Mouse (Mus musculus) CH12.LX (cell line): ENCODE results near the gene Nxpe3. TPM values are rescaled to one million over a fixed set of nuclear protein-coding genes. Genes with fewer than 3 reads are reported as not detected.

Experiments used
- DNase-seq: peaks from one replicate; pipeline ENCODE4 v3.0.0-alpha.2; 2013; ENCODE audit errors: extremely low read depth
- H3K27ac ChIP-seq: 2 replicates; pipeline ENCODE4 v1.5.1; 2012; ENCODE audit warnings: low read depth, mild to moderate bottlenecking, control low read depth, moderate library complexity; ENCODE audit not compliant: insufficient read depth
- H3K27me3 ChIP-seq: replicated peaks from 2 replicates; pipeline ENCODE3; 2012; ENCODE audit warnings: inconsistent platforms
- H3K36me3 ChIP-seq, 2 experiments: replicated peaks in 1 of 2; 2 replicates each; pipeline versions ENCODE3 to v1.6.1; 2012; ENCODE audit warnings: inconsistent platforms in 1 of 2, low read length in 1 of 2, mild to moderate bottlenecking in 1 of 2, mixed read lengths in 1 of 2, moderate library complexity in 1 of 2; ENCODE audit not compliant: control insufficient read depth in 1 of 2, insufficient read depth in 1 of 2
- H3K4me1 ChIP-seq, 2 experiments: 2 replicates each; pipeline ENCODE4 v1.6.1; 2012; ENCODE audit warnings: inconsistent platforms in 1 of 2, moderate library complexity in 1 of 2; ENCODE audit not compliant: insufficient read depth in 2 of 2, control insufficient read depth in 1 of 2
- H3K4me2 ChIP-seq: 2 replicates; pipeline ENCODE4 v1.6.1; 2012; ENCODE audit warnings: low read depth, mild to moderate bottlenecking, control low read depth; ENCODE audit not compliant: poor library complexity, insufficient read depth, severe bottlenecking
- H3K4me3 ChIP-seq, 3 experiments: fragments of 150-350 bp in 1 of 3; sonication (generic) in 1 of 3; replicated peaks in 1 of 3; 2 replicates each; pipeline versions ENCODE3 to v1.5.1; 2011 to 2012; ENCODE audit warnings: low read depth in 2 of 3, low read length in 2 of 3, mild to moderate bottlenecking in 2 of 3, moderate library complexity in 2 of 3, control low read depth in 1 of 3, improper control_type of control experiment in 1 of 3, inconsistent platforms in 1 of 3, mixed read lengths in 1 of 3; ENCODE audit not compliant: poor library complexity in 1 of 3
- H3K79me2 ChIP-seq: replicated peaks from 2 replicates; pipeline ENCODE4 v1.6.1; 2012; ENCODE audit warnings: mild to moderate bottlenecking, moderate library complexity; ENCODE audit not compliant: control insufficient read depth, poor library complexity, insufficient read depth, severe bottlenecking; ENCODE audit errors: extremely low read depth
- H3K9ac ChIP-seq: 2 replicates; pipeline ENCODE4 v1.6.1; 2012; ENCODE audit warnings: low read depth, mild to moderate bottlenecking, control low read depth, moderate library complexity; ENCODE audit not compliant: insufficient read depth
- H3K9me3 ChIP-seq: replicated peaks from 2 replicates; pipeline ENCODE3; 2012; ENCODE audit warnings: low read length, inconsistent platforms, mixed read lengths
- BHLHE40 ChIP-seq: IDR thresholded peaks from 2 replicates; pipeline ENCODE4 v1.6.1; 2011; ENCODE audit warnings: mild to moderate bottlenecking, low read depth, low read length, improper control_type of control experiment
- CTCF ChIP-seq, 2 experiments: IDR thresholded peaks in 1 of 2; conservative IDR thresholded peaks in 1 of 2; 2 replicates each; pipeline ENCODE4 v1.5.1; 2011 to 2012; ENCODE audit warnings: low read depth in 2 of 2, low read length in 2 of 2, improper control_type of control experiment in 1 of 2, inconsistent platforms in 1 of 2, mild to moderate bottlenecking in 1 of 2, moderate library complexity in 1 of 2
- EP300 ChIP-seq: IDR thresholded peaks from 2 replicates; pipeline ENCODE4 v1.6.1; 2011; ENCODE audit warnings: low read length, improper control_type of control experiment
- GABPA ChIP-seq: IDR thresholded peaks from 2 replicates; pipeline ENCODE4 v1.6.1; 2012; ENCODE audit warnings: low read depth, low read length, improper control_type of control experiment, inconsistent platforms; ENCODE audit not compliant: insufficient replicate concordance
- HCFC1 ChIP-seq: IDR thresholded peaks from 2 replicates; pipeline ENCODE4 v1.6.1; 2012; ENCODE audit warnings: low read depth, mild to moderate bottlenecking, inconsistent platforms, low read length, improper control_type of control experiment
- JUN ChIP-seq: IDR thresholded peaks from 2 replicates; pipeline ENCODE4 v1.6.1; 2011; ENCODE audit warnings: low read depth, mild to moderate bottlenecking, low read length, improper control_type of control experiment, moderate library complexity; ENCODE audit not compliant: insufficient read depth
- KAT2A ChIP-seq: IDR thresholded peaks from 2 replicates; pipeline ENCODE4 v1.6.1; 2012; ENCODE audit warnings: low read length, improper control_type of control experiment, inconsistent platforms; ENCODE audit not compliant: insufficient replicate concordance
- MAZ ChIP-seq: IDR thresholded peaks from 2 replicates; pipeline ENCODE4 v1.6.1; 2012; ENCODE audit warnings: low read depth, mild to moderate bottlenecking, inconsistent platforms, low read length, improper control_type of control experiment, moderate library complexity
- MYC ChIP-seq: IDR thresholded peaks from 2 replicates; pipeline ENCODE4 v1.6.1; 2011; ENCODE audit warnings: low read depth, mild to moderate bottlenecking, improper control_type of control experiment, low read length
- RAD21 ChIP-seq: IDR thresholded peaks from 2 replicates; pipeline ENCODE4 v1.6.1; 2011; ENCODE audit warnings: low read depth, mild to moderate bottlenecking, low read length, improper control_type of control experiment, moderate library complexity
- SIN3A ChIP-seq: IDR thresholded peaks from 2 replicates; pipeline ENCODE4 v1.6.1; 2012; ENCODE audit warnings: low read length, improper control_type of control experiment, inconsistent platforms
- USF1 ChIP-seq: IDR thresholded peaks from 2 replicates; pipeline ENCODE4 v1.6.1; 2014; ENCODE audit warnings: low read depth, mild to moderate bottlenecking, inconsistent platforms, low read length, improper control_type of control experiment
- ZC3H11A ChIP-seq: IDR thresholded peaks from 2 replicates; pipeline ENCODE4 v1.6.1; 2012; ENCODE audit warnings: low read depth, mild to moderate bottlenecking, inconsistent platforms, low read length, improper control_type of control experiment
- ZKSCAN1 ChIP-seq: IDR thresholded peaks from 2 replicates; pipeline ENCODE4 v1.6.1; 2012; ENCODE audit warnings: low read depth, inconsistent platforms, low read length, improper control_type of control experiment, borderline replicate concordance
- dilution Hi-C: fragments of 300-500 bp; cut with MboI; formaldehyde crosslinking; loops from 2 replicates; pipeline ENCODE4 v1.14.3; 2020; ENCODE audit warnings: low sequenced_read_pairs; ENCODE audit not compliant: extremely low pct_unique_long_range_greater_than_20kb, extremely low pct_ligation_motif_present
- in situ Hi-C: fragments of 300-500 bp; cut with MboI; formaldehyde crosslinking; loops from 3 replicates; pipeline ENCODE4 v1.14.3; 2019; ENCODE audit warnings: low sequenced_read_pairs, low pct_ligation_motif_present, low pct_unique_long_range_greater_than_20kb, mixed read lengths
- polyA plus RNA-seq: library from polyadenylated mRNA; unstranded; fragments of >175 nt; gene quantifications from 2 replicates; pipeline ENCODE4 v1.2.1, GENCODE M21; 2012; ENCODE audit warnings: low read depth; ENCODE audit not compliant: insufficient read length
- total RNA-seq, 2 experiments: library from RNA; depleted of rRNA; stranded (reverse); fragments of 300-350 nt in 1 of 2; fragments of >200 nt in 1 of 2; gene quantifications; 2 replicates each; pipeline ENCODE4 v1.2.3; 2012 to 2014

The Nxpe3 gene
- total and polyA plus RNA-seq, 3 experiments, result 5.4 to 12.3 (median 10.6) TPM

GRCm38 (mm10) chr16:55940781-55941180, 45.7 kb upstream of the Nxpe3 start:
- Histone ChIP-seq H3K79me2 (no peaks in the 10 kb centered on the region), H3K4me1 (peaks cover 0 to 4% of the 10 kb centered on the region in 2 experiments; a peak in 2 of 4 replicates), H3K9ac (no peak overlapping the region), H3K27me3 (no peaks in the 10 kb centered on the region), H3K4me2 (no peak overlapping the region), H3K4me3 (no peak overlapping the region), H3K9me3 (peaks cover 3% of the 10 kb centered on the region), H3K27ac (no peak overlapping the region), H3K36me3 (no peaks in the 10 kb centered on the region)
- TF ChIP-seq RAD21 (peak; percentile 10), CTCF (conservative IDR thresholded peaks at IDR 0.05 in 1 of 2, IDR thresholded peaks at IDR 0.05 in 1 of 2; ENCODE audit: low read depth in 2 of 2, low read length in 2 of 2) (peak in 1 of 2 experiments; percentile 38; a peak in 1 of 4 replicates), HCFC1 (no peak)
- in situ Hi-C loops, result loop anchor here (25.0 kb wide), 1 partner anchor 772 kb away; the partner anchor contains the start of gene Tfg
- no peak for DNase-seq
- dilution Hi-C loops, result no loop called here

DNA sequence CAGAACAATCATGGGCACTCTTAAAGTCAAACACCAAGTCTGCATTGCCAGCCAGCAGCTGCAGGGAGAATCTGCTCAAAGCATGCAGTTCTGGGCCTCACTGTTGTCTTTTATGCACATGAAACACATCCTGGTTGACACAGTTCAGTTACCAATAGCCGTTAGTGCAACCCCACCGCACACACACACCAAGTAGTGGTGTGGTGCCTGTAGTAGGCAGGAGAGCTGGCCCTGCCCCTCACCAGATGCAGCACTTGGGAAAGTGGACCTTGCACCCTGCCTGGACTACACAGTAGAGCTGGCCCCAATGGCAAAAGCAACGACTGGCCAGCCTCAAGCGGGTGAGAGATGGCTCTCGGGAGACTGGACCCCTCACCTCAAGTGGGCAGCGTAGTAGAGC, 44.6 kb upstream of the Nxpe3 start:
- dilution Hi-C loops (no loop called here), in situ Hi-C loops (loop anchor here (25.0 kb wide), 1 partner anchor 773 kb away; the partner anchor contains the start of gene Tfg)
- H3K36me3 ChIP-seq, result no peaks in the 10 kb centered on the region
- TF ChIP-seq USF1 (no peak), ZKSCAN1 (no peak), EP300 (no peak), JUN (no peak), CTCF (conservative IDR thresholded peaks at IDR 0.05 in 1 of 2, IDR thresholded peaks at IDR 0.05 in 1 of 2; ENCODE audit: low read depth in 2 of 2, low read length in 2 of 2) (no peak), MYC (no peak), BHLHE40 (no peak), SIN3A (no peak), GABPA (no peak), MAZ (no peak), KAT2A (no peak), ZC3H11A (no peak)
- H3K9me3 ChIP-seq, result peaks cover 3% of the 10 kb centered on the region
- H3K27ac ChIP-seq, result no peak overlapping the region; the same call in 1 of the 2 replicates
- no peaks in the 10 kb centered on the region for H3K27me3 ChIP-seq
- H3K79me2 ChIP-seq, result no peaks in the 10 kb centered on the region
- H3K4me3 ChIP-seq, result no peak overlapping the region
- H3K9ac ChIP-seq, result no peak overlapping the region
- H3K4me2 ChIP-seq, result no peak overlapping the region
- peaks cover 4% of the 10 kb centered on the region in 2 experiments; a peak in 3 of 4 replicates for H3K4me1 ChIP-seq
- DNase-seq, result no peak
